Mouse (Mus musculus) small intestine, adult 2 months (tissue): ENCODE results near the gene 8030411F24Rik. TPM values are rescaled to one million over a fixed set of nuclear protein-coding genes. Genes with fewer than 3 reads are reported as not detected.

Experiments used
- H3K27ac ChIP-seq: fragments of 200-500 bp; 2 replicates; pipeline ENCODE4 v1.5.1; 2012; ENCODE audit warnings: low read depth, low read length, control low read depth, inconsistent platforms; ENCODE audit not compliant: insufficient read depth
- H3K27me3 ChIP-seq: fragments of 200-500 bp; 2 replicates; pipeline ENCODE4 v1.6.1; 2012; ENCODE audit warnings: mild to moderate bottlenecking, moderate library complexity, low read length, inconsistent platforms; ENCODE audit not compliant: control insufficient read depth, insufficient read depth
- H3K36me3 ChIP-seq: fragments of 200-500 bp; 2 replicates; pipeline ENCODE4 v1.6.1; 2012; ENCODE audit warnings: mild to moderate bottlenecking, low read length, control low read depth, inconsistent platforms; ENCODE audit not compliant: control insufficient read depth, insufficient read depth
- H3K4me1 ChIP-seq: fragments of 200-500 bp; 2 replicates; pipeline ENCODE4 v1.6.1; 2012; ENCODE audit warnings: low read length, inconsistent platforms, mixed read lengths; ENCODE audit not compliant: control insufficient read depth, insufficient read depth, insufficient read length
- H3K4me3 ChIP-seq: fragments of 200-500 bp; 2 replicates; pipeline ENCODE4 v1.5.1; 2012; ENCODE audit warnings: low read depth, mild to moderate bottlenecking, control low read depth, inconsistent platforms, low read length, moderate library complexity
- CTCF ChIP-seq: fragments of 200-500 bp; IDR thresholded peaks from 2 replicates; pipeline ENCODE4 v1.5.1; 2012; ENCODE audit warnings: low read depth, mild to moderate bottlenecking, control low read depth, inconsistent platforms, low read length, moderate library complexity, mixed read lengths; ENCODE audit not compliant: insufficient replicate concordance, insufficient read length; ENCODE audit errors: extremely low read depth
- POLR2A ChIP-seq: fragments of 200-500 bp; IDR thresholded peaks from 2 replicates; pipeline ENCODE4 v1.6.1; 2012; ENCODE audit warnings: low read depth, mild to moderate bottlenecking, control low read depth, inconsistent platforms, low read length, moderate library complexity
- WGBS: fragments of 180-500 bp; shearing (Covaris S2); methylation state at CpG from one replicate; pipeline ENCODE4 v1.1.7; 2018; 5-methylcytosine and 5-hydroxymethylcytosine counted together
- polyA plus RNA-seq: library from polyadenylated mRNA; depleted of rRNA; stranded (reverse); fragments of >200 nt; gene quantifications from 2 replicates; pipeline ENCODE4 v1.2.3, GENCODE M21; 2012; rRNA removed

8030411F24Rik gene
- polyA plus RNA-seq, 1 experiment, result not detected

DNA sequence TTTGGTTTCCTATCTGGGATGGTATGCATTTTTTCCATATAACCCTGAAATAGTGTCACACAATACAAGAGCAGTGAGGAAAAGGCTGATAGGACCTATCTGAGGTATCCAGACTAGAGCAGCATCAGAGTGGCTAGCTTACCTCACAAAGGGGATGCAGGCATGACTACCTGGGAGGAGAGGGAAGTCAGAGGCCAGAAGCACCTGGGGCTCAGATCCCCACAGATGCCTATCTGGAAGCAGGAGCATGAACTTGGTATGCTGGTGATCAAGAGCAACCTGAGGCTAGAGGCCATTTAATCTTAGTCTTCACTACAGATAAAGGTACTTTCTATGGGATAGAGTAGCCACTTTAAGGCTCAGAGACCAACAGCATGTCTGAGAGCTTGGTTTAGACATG, 38.1 kb downstream of the 8030411F24Rik start, which contains the start of gene Cst13:
Gene Cst13 (plus strand): TSS at position 173 of the 400 bp plus-strand sequence.
- H3K27me3 ChIP-seq, result no peaks in the 10 kb centered on the region
- H3K4me3 ChIP-seq, result no peak within 1 kb of the TSS
- H3K27ac ChIP-seq, result no peak within 1 kb of the TSS
- H3K36me3 ChIP-seq, result no peaks in the 10 kb centered on the region
- H3K4me1 ChIP-seq, result no peaks in the 10 kb centered on the region
- TF ChIP-seq CTCF (no peak), POLR2A (no peak)

DNA sequence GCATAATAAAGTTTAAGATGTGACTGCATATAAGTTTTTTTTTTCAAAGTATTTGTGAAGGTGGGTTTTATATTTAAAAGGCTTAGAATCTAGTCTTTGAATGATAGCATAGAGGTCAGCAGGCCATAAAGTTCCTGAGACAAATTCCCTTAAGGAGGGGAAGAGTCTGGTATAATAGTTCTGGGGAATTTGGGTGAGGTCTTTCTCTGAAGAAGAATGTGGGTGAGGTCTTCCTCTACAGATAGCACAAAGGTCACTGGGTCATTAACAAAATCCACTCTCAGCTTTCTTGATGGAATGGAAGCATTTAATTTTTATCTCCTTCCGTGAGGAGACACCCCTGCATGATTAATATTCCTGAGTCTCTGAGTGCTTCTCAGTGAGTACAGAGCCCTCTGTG, 44.2 kb downstream of the 8030411F24Rik start:
- 24% methylated on average over 1 of the region's 1 CpGs for WGBS
- Histone ChIP-seq H3K4me3 (no peak overlapping the region), H3K27me3 (no peaks in the 10 kb centered on the region), H3K36me3 (no peaks in the 10 kb centered on the region), H3K27ac (no peak overlapping the region), H3K4me1 (no peaks in the 10 kb centered on the region)
- TF ChIP-seq CTCF (no peak), POLR2A (no peak)

DNA sequence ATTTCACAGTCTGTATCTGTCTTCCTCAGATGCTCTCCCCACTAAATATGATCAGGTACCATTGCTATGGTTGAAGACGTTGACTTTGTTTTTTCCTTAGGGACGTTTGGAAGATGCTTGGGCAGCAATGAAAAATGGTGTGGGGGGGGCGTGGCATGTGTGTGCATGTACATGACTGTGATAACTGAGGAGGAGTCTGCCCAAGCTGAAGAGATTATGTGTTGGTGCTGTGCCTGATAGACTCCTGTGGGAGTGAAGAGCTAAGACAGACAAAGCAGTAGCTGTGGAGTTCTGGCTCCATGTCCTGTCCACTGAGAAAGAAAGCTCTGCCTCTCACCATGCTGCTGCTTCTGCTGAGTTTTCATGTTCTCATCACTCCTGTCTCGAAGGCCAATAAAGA, 53.1 kb downstream of the 8030411F24Rik start, which contains the start of gene Cst9:
Gene Cst9 (plus strand): TSS at position 236 of the 400 bp plus-strand sequence.
- Histone ChIP-seq H3K27ac (no peak within 1 kb of the TSS), H3K4me1 (no peaks in the 10 kb centered on the region), H3K4me3 (no peak within 1 kb of the TSS), H3K36me3 (no peaks in the 10 kb centered on the region), H3K27me3 (peaks cover 6% of the 10 kb centered on the region; the same call in 1 of the 2 replicates)
- 32% methylated on average over 4 of the region's 4 CpGs for WGBS
- TF ChIP-seq CTCF (no peak), POLR2A (no peak)

Other genes starting within 250 kb of the 8030411F24Rik start
- gene Nxt1, start 109.4 kb upstream of the 8030411F24Rik start, polyA plus RNA-seq, result 9.4 and 14.1 TPM in 2 replicates
- gene Gzf1, start 101.0 kb upstream of the 8030411F24Rik start, polyA plus RNA-seq, result 4.5 and 5.5 TPM in 2 replicates
- 0.10 and 0.16 TPM in 2 replicates for gene Napb, start 49.5 kb upstream of the 8030411F24Rik start, polyA plus RNA-seq
- not detected in 2 replicates for gene Cstl1, start 31.7 kb upstream of the 8030411F24Rik start, polyA plus RNA-seq
- gene Cst11, start 10.5 kb upstream of the 8030411F24Rik start, polyA plus RNA-seq, result not detected in 2 replicates
- gene Cst12, start 7.4 kb downstream of the 8030411F24Rik start, polyA plus RNA-seq, result not detected in 2 replicates
- not detected in 2 replicates for gene Cst8, start 16.8 kb downstream of the 8030411F24Rik start, polyA plus RNA-seq
- gene Cst13, start 38.1 kb downstream of the 8030411F24Rik start, polyA plus RNA-seq, result not detected in 2 replicates
- not detected in 2 replicates for gene Cst9, start 53.1 kb downstream of the 8030411F24Rik start, polyA plus RNA-seq
- gene 9230104L09Rik, start 83.0 kb downstream of the 8030411F24Rik start, polyA plus RNA-seq, result not detected in 2 replicates
- gene Cst3, start 93.7 kb downstream of the 8030411F24Rik start, polyA plus RNA-seq, result 323 and 330 TPM in 2 replicates
- gene Gm1330, start 221.2 kb downstream of the 8030411F24Rik start, polyA plus RNA-seq, result not detected in 2 replicates
- not detected in 2 replicates for gene Gm10750, start 235.2 kb downstream of the 8030411F24Rik start, polyA plus RNA-seq